Mouse (Mus musculus): ENCODE data around the gene Polr2g. TPM values are rescaled to one million over a fixed set of nuclear protein-coding genes. Genes with fewer than 3 reads are reported as not detected.

Polr2g gene
- polyA plus RNA-seq (2014; fragmentation: Illumina TruSeq; extraction: RNeasy Lipid Tissue Mini Kit (QIAGEN cat#74804); ENCODE audit: low read depth, low replicate concordance) = 94.7 TPM

DNA sequence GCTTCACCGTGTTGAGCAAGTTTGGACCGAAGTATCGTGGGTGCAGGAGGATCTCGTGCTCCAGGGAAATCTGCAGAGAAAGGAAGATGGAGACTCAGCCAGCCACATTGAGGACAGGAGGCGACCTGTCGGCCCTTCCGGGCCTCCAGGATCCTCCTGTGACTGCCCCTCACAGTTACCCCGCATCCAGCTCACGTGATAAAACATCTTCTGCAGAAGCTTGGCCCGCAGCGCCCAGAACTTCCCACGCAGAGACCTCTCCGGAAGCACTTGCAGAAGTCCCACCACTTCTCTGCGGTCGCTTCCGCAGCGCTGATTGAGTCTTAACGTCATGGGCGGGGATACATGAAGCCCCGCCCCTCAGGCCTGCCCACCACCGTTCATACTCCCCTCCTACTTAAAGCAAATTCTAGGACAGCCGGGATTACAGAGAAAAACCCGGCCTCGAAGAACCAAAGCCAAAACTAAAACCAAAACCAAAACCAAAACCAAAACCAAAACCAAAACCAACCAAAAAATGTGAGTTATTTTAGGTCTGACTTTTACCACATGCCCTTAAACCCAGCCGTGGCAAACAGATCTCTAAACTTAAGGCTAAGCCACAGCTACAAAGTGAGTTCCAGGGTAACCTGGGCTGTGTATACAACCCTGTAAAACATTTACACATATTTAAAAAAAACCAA is at the start of gene Polr2g:
Gene Polr2g (minus strand): TSS at position 314 of the 683 bp plus-strand sequence.

GRCm38 (mm10) chr19:8839103-8839907 is 40.9 kb upstream of the Polr2g start, which contains the start of gene Gng3:
Gene Gng3 (minus strand): TSS chr19:8839194.

GRCm38 (mm10) chr19:8837251-8837791 is 38.9 kb upstream of the Polr2g start, which contains the start of gene Bscl2:
Gene Bscl2 (plus strand): TSS chr19:8837467.

GRCm38 (mm10) chr19:8829660-8830059 is 31.3 kb upstream of the Polr2g start, which contains the start of gene AC129217.1:
Gene AC129217.1 (plus strand): TSS chr19:8829773.

GRCm38 (mm10) chr19:8819596-8820423 is 21.4 kb upstream of the Polr2g start, which contains the start of gene Hnrnpul2:
Gene Hnrnpul2 (plus strand): TSS chr19:8820010.

DNA sequence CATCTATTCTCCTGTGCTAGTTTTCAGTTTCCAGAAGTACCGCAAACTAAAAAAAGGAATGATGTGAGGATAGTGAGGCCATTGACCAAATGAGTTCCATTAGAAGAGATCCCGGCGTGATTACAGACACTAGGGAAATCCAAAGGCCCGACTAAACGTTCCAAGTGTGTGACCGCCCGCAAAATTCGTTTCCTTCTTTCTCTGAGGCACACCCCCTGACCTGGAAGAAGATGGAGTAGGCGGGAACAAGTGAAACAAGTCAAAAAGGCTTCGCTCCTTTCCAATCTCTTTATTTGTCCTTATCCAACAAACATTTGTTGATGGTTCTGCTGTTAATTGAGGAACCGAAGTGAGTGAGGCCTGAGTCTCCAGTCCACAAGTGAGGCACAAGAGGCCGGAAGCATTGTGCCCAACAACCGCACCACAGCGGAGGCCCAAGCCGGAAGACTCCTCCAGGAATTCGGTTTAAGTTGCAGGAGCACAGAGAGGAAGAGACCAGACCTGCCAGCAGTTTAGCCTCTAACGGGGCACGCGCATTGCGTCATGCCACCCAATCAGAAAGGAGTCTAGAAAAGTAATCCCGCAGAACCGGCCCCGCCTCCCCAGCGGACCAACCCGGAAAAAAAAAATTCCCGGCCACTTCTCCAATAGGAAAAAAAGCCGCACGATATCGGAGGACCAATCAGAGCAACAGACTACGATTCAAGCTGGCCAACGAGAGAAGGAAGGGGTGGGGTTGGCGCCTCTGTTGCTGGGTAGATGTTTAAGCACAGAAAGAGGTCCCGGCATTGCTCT is 20.6 kb upstream of the Polr2g start, which contains the start of gene Ttc9c:
Gene Ttc9c (minus strand): TSS at position 533 of the 795 bp plus-strand sequence.

DNA sequence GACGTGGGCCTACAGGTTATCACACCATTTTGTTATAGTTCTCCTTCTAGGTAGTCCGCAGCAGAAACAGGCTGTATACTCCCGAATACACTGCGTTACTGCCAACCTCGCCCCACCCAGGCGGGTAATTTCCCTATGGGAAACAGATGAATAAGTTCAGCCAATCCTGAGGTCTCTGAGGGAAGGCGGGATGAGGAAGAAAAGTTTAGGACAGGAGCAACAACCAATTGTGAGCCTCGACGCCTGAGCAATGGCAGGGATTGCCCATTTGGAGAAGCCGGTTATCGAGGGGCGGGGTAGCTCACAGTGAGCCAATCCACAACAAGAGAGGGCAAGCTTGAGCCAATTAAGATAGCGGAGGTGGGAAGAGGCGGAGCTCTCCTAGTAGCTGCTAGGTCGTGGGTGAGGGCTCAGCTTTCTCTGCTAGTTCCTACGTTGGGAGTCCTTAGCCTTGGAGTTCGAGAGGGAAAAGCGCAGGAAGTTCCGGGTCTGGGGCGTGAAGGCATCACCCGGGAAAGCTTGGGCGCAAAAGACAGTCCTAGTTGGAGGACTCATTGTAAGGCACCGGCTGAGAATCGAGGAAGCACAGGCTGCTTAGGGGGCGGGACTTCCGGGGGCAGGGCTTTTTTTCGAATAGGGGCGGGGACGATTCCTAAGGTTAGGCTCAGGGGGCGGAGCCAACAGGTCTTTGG is 3.9 kb upstream of the Polr2g start, which contains the start of gene Zbtb3:
Gene Zbtb3 (plus strand): TSS at position 426 of the 692 bp plus-strand sequence.

GRCm38 (mm10) chr19:8786008-8786781 is 12.2 kb downstream of the Polr2g start, which contains the start of gene Taf6l:
Gene Taf6l (minus strand): TSS chr19:8786417.

GRCm38 (mm10) chr19:8774086-8774835 is 24.1 kb downstream of the Polr2g start, which contains the start of gene Tmem179b:
Gene Tmem179b (minus strand): TSS chr19:8774467.

GRCm38 (mm10) chr19:8770567-8771270 is 27.7 kb downstream of the Polr2g start, which contains the start of gene Tmem223:
Gene Tmem223 (plus strand): TSS chr19:8770996.

GRCm38 (mm10) chr19:8756635-8757387 is 41.6 kb downstream of the Polr2g start, which contains the start of gene Nxf1:
Gene Nxf1 (plus strand): TSS chr19:8757073.

Other genes with a start within 250 kb of the Polr2g start
- not detected for gene Slc22a8, start 207.3 kb downstream of the Polr2g start, polyA plus RNA-seq (2014; fragmentation: Illumina TruSeq; extraction: RNeasy Lipid Tissue Mini Kit (QIAGEN cat#74804); ENCODE audit: low read depth, low replicate concordance)
- not detected for gene Slc22a6, start 180.5 kb downstream of the Polr2g start, polyA plus RNA-seq (2014; fragmentation: Illumina TruSeq; extraction: RNeasy Lipid Tissue Mini Kit (QIAGEN cat#74804); ENCODE audit: low read depth, low replicate concordance)
- 0.23 TPM for gene Chrm1, start 134.8 kb downstream of the Polr2g start, polyA plus RNA-seq (2014; fragmentation: Illumina TruSeq; extraction: RNeasy Lipid Tissue Mini Kit (QIAGEN cat#74804); ENCODE audit: low read depth, low replicate concordance)
- gene Slc3a2, start 75.2 kb downstream of the Polr2g start, polyA plus RNA-seq (2014; fragmentation: Illumina TruSeq; extraction: RNeasy Lipid Tissue Mini Kit (QIAGEN cat#74804); ENCODE audit: low read depth, low replicate concordance) = 163 TPM
- gene Wdr74, start 62.8 kb downstream of the Polr2g start, polyA plus RNA-seq (2014; fragmentation: Illumina TruSeq; extraction: RNeasy Lipid Tissue Mini Kit (QIAGEN cat#74804); ENCODE audit: low read depth, low replicate concordance) = 15.5 TPM
- not detected for gene 1700092M07Rik, start 57.9 kb downstream of the Polr2g start, polyA plus RNA-seq (2014; fragmentation: Illumina TruSeq; extraction: RNeasy Lipid Tissue Mini Kit (QIAGEN cat#74804); ENCODE audit: low read depth, low replicate concordance)
- gene Stx5a, start 57.2 kb downstream of the Polr2g start, polyA plus RNA-seq (2014; fragmentation: Illumina TruSeq; extraction: RNeasy Lipid Tissue Mini Kit (QIAGEN cat#74804); ENCODE audit: low read depth, low replicate concordance) = 63.2 TPM
- gene Nxf1, start 41.5 kb downstream of the Polr2g start, polyA plus RNA-seq (2014; fragmentation: Illumina TruSeq; extraction: RNeasy Lipid Tissue Mini Kit (QIAGEN cat#74804); ENCODE audit: low read depth, low replicate concordance) = 68.2 TPM
- gene Tmem223, start 27.6 kb downstream of the Polr2g start, polyA plus RNA-seq (2014; fragmentation: Illumina TruSeq; extraction: RNeasy Lipid Tissue Mini Kit (QIAGEN cat#74804); ENCODE audit: low read depth, low replicate concordance) = 50.0 TPM
- gene Tmem179b, start 24.1 kb downstream of the Polr2g start, polyA plus RNA-seq (2014; fragmentation: Illumina TruSeq; extraction: RNeasy Lipid Tissue Mini Kit (QIAGEN cat#74804); ENCODE audit: low read depth, low replicate concordance) = 51.8 TPM
- 1.4 TPM for gene Taf6l, start 12.2 kb downstream of the Polr2g start, polyA plus RNA-seq (2014; fragmentation: Illumina TruSeq; extraction: RNeasy Lipid Tissue Mini Kit (QIAGEN cat#74804); ENCODE audit: low read depth, low replicate concordance)
- 0.47 TPM for gene Zbtb3, start 4.0 kb upstream of the Polr2g start, polyA plus RNA-seq (2014; fragmentation: Illumina TruSeq; extraction: RNeasy Lipid Tissue Mini Kit (QIAGEN cat#74804); ENCODE audit: low read depth, low replicate concordance)
- gene Ttc9c, start 20.8 kb upstream of the Polr2g start, polyA plus RNA-seq (2014; fragmentation: Illumina TruSeq; extraction: RNeasy Lipid Tissue Mini Kit (QIAGEN cat#74804); ENCODE audit: low read depth, low replicate concordance) = 87.3 TPM
- 117 TPM for gene Hnrnpul2, start 21.4 kb upstream of the Polr2g start, polyA plus RNA-seq (2014; fragmentation: Illumina TruSeq; extraction: RNeasy Lipid Tissue Mini Kit (QIAGEN cat#74804); ENCODE audit: low read depth, low replicate concordance)
- gene AC129217.1, start 31.2 kb upstream of the Polr2g start, polyA plus RNA-seq (2014; fragmentation: Illumina TruSeq; extraction: RNeasy Lipid Tissue Mini Kit (QIAGEN cat#74804); ENCODE audit: low read depth, low replicate concordance) = not detected
- 24.6 TPM for gene Bscl2, start 38.9 kb upstream of the Polr2g start, polyA plus RNA-seq (2014; fragmentation: Illumina TruSeq; extraction: RNeasy Lipid Tissue Mini Kit (QIAGEN cat#74804); ENCODE audit: low read depth, low replicate concordance)
- 2.2 TPM for gene Gng3, start 40.6 kb upstream of the Polr2g start, polyA plus RNA-seq (2014; fragmentation: Illumina TruSeq; extraction: RNeasy Lipid Tissue Mini Kit (QIAGEN cat#74804); ENCODE audit: low read depth, low replicate concordance)
- 3.3 TPM for gene Lrrn4cl, start 52.2 kb upstream of the Polr2g start, polyA plus RNA-seq (2014; fragmentation: Illumina TruSeq; extraction: RNeasy Lipid Tissue Mini Kit (QIAGEN cat#74804); ENCODE audit: low read depth, low replicate concordance)
- gene Ubxn1, start 72.9 kb upstream of the Polr2g start, polyA plus RNA-seq (2014; fragmentation: Illumina TruSeq; extraction: RNeasy Lipid Tissue Mini Kit (QIAGEN cat#74804); ENCODE audit: low read depth, low replicate concordance) = 25.3 TPM
- 3.3 TPM for gene Uqcc3, start 82.3 kb upstream of the Polr2g start, polyA plus RNA-seq (2014; fragmentation: Illumina TruSeq; extraction: RNeasy Lipid Tissue Mini Kit (QIAGEN cat#74804); ENCODE audit: low read depth, low replicate concordance)
- 76.6 TPM for gene Lbhd1, start 85.2 kb upstream of the Polr2g start, polyA plus RNA-seq (2014; fragmentation: Illumina TruSeq; extraction: RNeasy Lipid Tissue Mini Kit (QIAGEN cat#74804); ENCODE audit: low read depth, low replicate concordance)
- not detected for gene Gm49403, start 85.4 kb upstream of the Polr2g start, polyA plus RNA-seq (2014; fragmentation: Illumina TruSeq; extraction: RNeasy Lipid Tissue Mini Kit (QIAGEN cat#74804); ENCODE audit: low read depth, low replicate concordance)
- 7.9 TPM for gene 1810009A15Rik, start 90.3 kb upstream of the Polr2g start, polyA plus RNA-seq (2014; fragmentation: Illumina TruSeq; extraction: RNeasy Lipid Tissue Mini Kit (QIAGEN cat#74804); ENCODE audit: low read depth, low replicate concordance)
- not detected for gene Gm49416, start 90.3 kb upstream of the Polr2g start, polyA plus RNA-seq (2014; fragmentation: Illumina TruSeq; extraction: RNeasy Lipid Tissue Mini Kit (QIAGEN cat#74804); ENCODE audit: low read depth, low replicate concordance)
- gene Ints5, start 94.4 kb upstream of the Polr2g start, polyA plus RNA-seq (2014; fragmentation: Illumina TruSeq; extraction: RNeasy Lipid Tissue Mini Kit (QIAGEN cat#74804); ENCODE audit: low read depth, low replicate concordance) = 1.2 TPM
- 97.8 TPM for gene Ganab, start 99.5 kb upstream of the Polr2g start, polyA plus RNA-seq (2014; fragmentation: Illumina TruSeq; extraction: RNeasy Lipid Tissue Mini Kit (QIAGEN cat#74804); ENCODE audit: low read depth, low replicate concordance)
- gene B3gat3, start 121.8 kb upstream of the Polr2g start, polyA plus RNA-seq (2014; fragmentation: Illumina TruSeq; extraction: RNeasy Lipid Tissue Mini Kit (QIAGEN cat#74804); ENCODE audit: low read depth, low replicate concordance) = 11.3 TPM
- 3.3 TPM for gene Rom1, start 130.8 kb upstream of the Polr2g start, polyA plus RNA-seq (2014; fragmentation: Illumina TruSeq; extraction: RNeasy Lipid Tissue Mini Kit (QIAGEN cat#74804); ENCODE audit: low read depth, low replicate concordance)
- gene Eml3, start 131.0 kb upstream of the Polr2g start, polyA plus RNA-seq (2014; fragmentation: Illumina TruSeq; extraction: RNeasy Lipid Tissue Mini Kit (QIAGEN cat#74804); ENCODE audit: low read depth, low replicate concordance) = 7.1 TPM
- gene Mta2, start 143.3 kb upstream of the Polr2g start, polyA plus RNA-seq (2014; fragmentation: Illumina TruSeq; extraction: RNeasy Lipid Tissue Mini Kit (QIAGEN cat#74804); ENCODE audit: low read depth, low replicate concordance) = 70.1 TPM
- 2.8 TPM for gene Tut1, start 155.3 kb upstream of the Polr2g start, polyA plus RNA-seq (2014; fragmentation: Illumina TruSeq; extraction: RNeasy Lipid Tissue Mini Kit (QIAGEN cat#74804); ENCODE audit: low read depth, low replicate concordance)
- 77.3 TPM for gene Eef1g, start 168.5 kb upstream of the Polr2g start, polyA plus RNA-seq (2014; fragmentation: Illumina TruSeq; extraction: RNeasy Lipid Tissue Mini Kit (QIAGEN cat#74804); ENCODE audit: low read depth, low replicate concordance)
- gene Ahnak, start 190.7 kb upstream of the Polr2g start, polyA plus RNA-seq (2014; fragmentation: Illumina TruSeq; extraction: RNeasy Lipid Tissue Mini Kit (QIAGEN cat#74804); ENCODE audit: low read depth, low replicate concordance) = 34.2 TPM